Mouse (Mus musculus) intestine, postnatal 0 days (tissue): ENCODE results near the gene Slc9c1. TPM values are rescaled to one million over a fixed set of nuclear protein-coding genes. Genes with fewer than 3 reads are reported as not detected.

ENCODE experiments used
- ATAC-seq: fragments of 200-750 bp; cut with Nextera tagmentation; 2 replicates; pipeline ENCODE4 v1.8.0; 2017; ENCODE audit warnings: mild to moderate bottlenecking, moderate TSS enrichment, moderate library complexity
- H3K27ac ChIP-seq: fragments of 300-500 bp; sonication (generic); 2 replicates; pipeline ENCODE4 v1.5.1; 2014; ENCODE audit warnings: mild to moderate bottlenecking, low read depth, low read length, moderate library complexity
- H3K27me3 ChIP-seq: fragments of 300-500 bp; sonication (generic); replicated peaks from 2 replicates; pipeline ENCODE4 v1.6.1; 2014; ENCODE audit warnings: low read length, mixed read lengths; ENCODE audit not compliant: control insufficient read depth, insufficient read depth
- H3K36me3 ChIP-seq: fragments of 300-500 bp; sonication (generic); 2 replicates; pipeline ENCODE4 v1.6.1; 2014; ENCODE audit warnings: mild to moderate bottlenecking, moderate library complexity; ENCODE audit not compliant: control insufficient read depth, insufficient read depth
- H3K4me1 ChIP-seq: fragments of 300-500 bp; sonication (generic); replicated peaks from 2 replicates; pipeline ENCODE4 v1.6.1; 2014; ENCODE audit warnings: antibody characterized with exemption, low read length, mixed read lengths; ENCODE audit not compliant: control insufficient read depth, insufficient read depth
- H3K4me2 ChIP-seq: fragments of 300-500 bp; sonication (generic); replicated peaks from 2 replicates; pipeline ENCODE4 v1.6.1; 2014; ENCODE audit warnings: low read depth, mild to moderate bottlenecking, moderate library complexity
- H3K4me3 ChIP-seq: fragments of 300-500 bp; sonication (generic); 2 replicates; pipeline ENCODE4 v1.5.1; 2014; ENCODE audit warnings: low read depth, low read length
- H3K9ac ChIP-seq: fragments of 300-500 bp; sonication (generic); 2 replicates; pipeline ENCODE4 v1.6.1; 2014; ENCODE audit warnings: mild to moderate bottlenecking, low read depth, low read length
- H3K9me3 ChIP-seq: fragments of 300-500 bp; sonication (generic); 2 replicates; pipeline ENCODE4 v1.6.1; 2016; ENCODE audit warnings: mixed run types; ENCODE audit not compliant: control insufficient read depth
- CTCF ChIP-seq: sonication (generic); IDR thresholded peaks from 2 replicates; pipeline ENCODE4 v1.5.1; 2016; ENCODE audit warnings: low read depth, mild to moderate bottlenecking, control low read depth, antibody characterized with exemption, moderate library complexity
- WGBS: fragments of 180-500 bp; shearing (Covaris S2); extraction: QIAGEN DNeasy Blood & Tissue Kit; methylation state at CpG from one replicate; pipeline ENCODE4 v1.1.7; 2014; 5-methylcytosine and 5-hydroxymethylcytosine counted together
- polyA plus RNA-seq: library from polyadenylated mRNA; unstranded; fragments of >200 nt; fragmentation: Nextera tagmentation; extraction: Ambion mirVana; gene quantifications from 2 replicates; pipeline ENCODE4 v1.2.1, GENCODE M21; 2015

Gene Slc9c1
- polyA plus RNA-seq, 1 experiment from 2014 or later, result not detected

DNA sequence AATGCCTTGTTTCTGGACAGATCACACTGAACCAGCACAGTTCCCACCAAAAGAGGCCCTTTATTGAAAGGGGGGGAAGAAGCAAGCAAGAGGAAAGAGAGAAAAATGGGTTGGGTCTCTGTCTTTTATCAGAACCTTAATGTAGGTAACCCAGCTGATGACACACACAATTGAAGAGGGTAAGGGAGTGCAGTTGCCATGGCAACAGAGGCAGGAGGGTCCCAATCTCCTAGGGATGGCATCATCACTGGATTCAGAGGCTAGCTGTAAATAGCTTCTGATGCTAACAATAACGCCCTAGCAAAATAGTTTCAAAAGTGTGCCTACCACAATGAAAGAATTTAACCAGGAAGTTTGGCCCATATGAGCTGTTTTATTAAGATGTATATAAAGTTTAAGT lies 58.5 kb downstream of the Slc9c1 start:
- 69% methylated on average over 1 of the region's 1 CpGs for WGBS
- Histone ChIP-seq H3K4me2 (no peak overlapping the region), H3K4me1 (no peaks in the 10 kb centered on the region), H3K27ac (no peak overlapping the region), H3K9ac (no peak overlapping the region), H3K27me3 (no peaks in the 10 kb centered on the region), H3K4me3 (no peak overlapping the region), H3K9me3 (no peaks in the 10 kb centered on the region), H3K36me3 (no peaks in the 10 kb centered on the region)
- ATAC-seq, result no peak
- TF ChIP-seq CTCF, result no peak

DNA sequence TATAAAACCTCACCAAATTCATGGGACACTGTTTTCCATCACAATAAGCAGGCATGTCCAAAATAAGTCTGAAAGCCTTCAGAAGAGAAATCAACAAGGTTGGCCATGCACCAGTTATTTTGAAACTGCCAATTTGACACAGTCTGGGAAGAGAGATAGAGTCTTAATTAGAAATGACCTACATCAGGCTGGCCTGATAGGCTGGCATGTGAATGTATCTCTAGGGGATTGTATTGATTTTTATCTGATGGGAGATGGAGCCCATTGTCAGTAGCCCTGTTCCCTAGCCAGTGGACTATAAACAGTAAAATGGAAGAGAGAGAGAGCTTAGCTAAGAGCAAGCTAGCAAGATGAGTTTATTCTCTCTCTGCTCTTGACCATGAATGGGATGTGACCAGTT lies 60.4 kb downstream of the Slc9c1 start:
- no peaks in the 10 kb centered on the region for H3K4me1 ChIP-seq

DNA sequence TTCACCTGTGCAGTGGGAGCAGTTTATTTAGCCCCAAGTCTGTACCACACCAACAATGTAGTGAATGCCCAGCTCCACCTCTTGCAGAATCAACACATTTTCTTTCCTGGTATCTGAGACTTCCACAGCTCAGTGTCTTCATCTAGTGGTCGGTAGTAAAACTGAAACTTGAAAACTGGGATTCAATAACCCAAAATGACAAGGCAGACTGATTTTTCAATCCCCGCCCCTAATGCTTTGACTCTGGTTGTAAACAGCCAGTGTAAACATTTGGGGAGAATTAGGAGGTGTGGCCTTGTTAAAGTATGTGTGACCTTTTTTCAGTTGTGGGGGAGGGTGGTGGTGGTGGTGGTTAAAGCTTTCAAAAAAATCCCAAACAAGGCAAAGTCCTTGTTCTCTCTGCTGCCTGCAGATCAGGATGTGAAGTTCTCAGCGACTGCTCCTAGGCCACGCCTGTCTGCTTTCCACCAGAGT lies 73.4 kb downstream of the Slc9c1 start:
- ATAC-seq, result peak; percentile 79
- WGBS, result 13% methylated on average over 4 of the region's 4 CpGs
- no peaks in the 10 kb centered on the region for H3K4me1 ChIP-seq
- peak overlapping the region; percentile 24 for H3K4me2 ChIP-seq
- no peak overlapping the region for H3K9ac ChIP-seq
- no peak overlapping the region for H3K4me3 ChIP-seq
- H3K9me3 ChIP-seq, result no peaks in the 10 kb centered on the region
- no peaks in the 10 kb centered on the region for H3K36me3 ChIP-seq
- TF ChIP-seq CTCF, result peak; percentile 94
- no peaks in the 10 kb centered on the region for H3K27me3 ChIP-seq
- peak overlapping the region; percentile 50; the same call in 1 of the 2 replicates for H3K27ac ChIP-seq

More for the DNA sequence above, 60.4 kb downstream of the Slc9c1 start:
- TF ChIP-seq CTCF, result no peak
- ATAC-seq, result no peak
- H3K9ac ChIP-seq, result no peak overlapping the region
- no peak overlapping the region for H3K4me2 ChIP-seq
- H3K36me3 ChIP-seq, result no peaks in the 10 kb centered on the region
- no peaks in the 10 kb centered on the region for H3K9me3 ChIP-seq
- H3K27me3 ChIP-seq, result no peaks in the 10 kb centered on the region
- no peak overlapping the region for H3K27ac ChIP-seq
- no peak overlapping the region for H3K4me3 ChIP-seq

DNA sequence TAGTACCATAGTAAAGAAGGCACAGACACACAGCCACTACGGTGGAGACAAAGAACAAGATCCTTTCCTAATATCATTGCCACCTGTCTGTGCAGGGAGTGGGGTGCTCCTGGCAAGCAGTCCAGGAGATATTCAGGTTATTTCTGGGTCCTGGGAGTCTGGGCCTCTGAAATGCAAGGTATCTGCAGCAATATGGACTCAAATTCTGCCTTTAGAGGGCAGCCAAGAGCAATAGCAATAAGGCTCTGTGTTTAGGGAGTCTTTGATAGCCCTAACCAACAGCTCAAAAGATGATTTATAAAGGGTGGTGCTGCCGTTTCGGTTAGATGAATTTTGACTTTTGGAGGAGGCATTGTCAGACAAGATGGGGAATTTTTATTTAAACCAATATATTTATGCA lies 74.2 kb downstream of the Slc9c1 start:
- Histone ChIP-seq H3K4me3 (no peak overlapping the region), H3K27ac (peak overlapping the region; percentile 50), H3K4me2 (no peak overlapping the region), H3K9ac (no peak overlapping the region), H3K9me3 (no peaks in the 10 kb centered on the region), H3K36me3 (no peaks in the 10 kb centered on the region), H3K4me1 (no peaks in the 10 kb centered on the region), H3K27me3 (no peaks in the 10 kb centered on the region)
- WGBS, result 49% methylated on average over 3 of the region's 3 CpGs
- peak; percentile 87 for TF ChIP-seq CTCF
- no peak for ATAC-seq

DNA sequence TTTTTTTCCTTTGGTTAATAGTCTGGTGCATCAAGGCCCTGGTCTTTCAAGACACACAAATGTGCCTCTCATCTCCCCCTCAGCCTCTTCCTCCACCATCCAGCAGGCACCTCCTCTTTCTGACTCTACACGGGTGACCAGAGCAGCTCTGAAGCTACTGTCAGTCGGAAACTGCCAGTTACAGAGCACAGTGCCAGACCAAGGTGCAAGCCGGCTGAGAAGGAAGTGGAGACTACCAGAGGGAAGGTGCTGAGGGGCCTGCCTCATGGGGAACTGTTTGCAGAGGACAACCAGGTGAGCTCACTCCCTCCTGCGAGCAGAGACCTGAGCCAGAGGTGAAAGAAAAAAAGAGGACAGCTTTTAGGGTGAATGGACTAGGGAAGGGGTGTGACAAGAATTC lies 75.2 kb downstream of the Slc9c1 start, which contains the start of gene Gcsam:
Gene Gcsam, plus strand, starts transcription at position 114 of the 400 bp plus-strand sequence.
- Histone ChIP-seq H3K27ac (peak within 1 kb of the TSS; percentile 50), H3K4me2 (no peak within 1 kb of the TSS), H3K9me3 (no peaks in the 10 kb centered on the region), H3K36me3 (no peaks in the 10 kb centered on the region), H3K27me3 (no peaks in the 10 kb centered on the region), H3K4me3 (no peak within 1 kb of the TSS), H3K4me1 (no peaks in the 10 kb centered on the region), H3K9ac (no peak within 1 kb of the TSS)
- ATAC-seq, result peak; percentile 67
- WGBS, result 31% methylated on average over 4 of the region's 4 CpGs
- no peak for TF ChIP-seq CTCF

DNA sequence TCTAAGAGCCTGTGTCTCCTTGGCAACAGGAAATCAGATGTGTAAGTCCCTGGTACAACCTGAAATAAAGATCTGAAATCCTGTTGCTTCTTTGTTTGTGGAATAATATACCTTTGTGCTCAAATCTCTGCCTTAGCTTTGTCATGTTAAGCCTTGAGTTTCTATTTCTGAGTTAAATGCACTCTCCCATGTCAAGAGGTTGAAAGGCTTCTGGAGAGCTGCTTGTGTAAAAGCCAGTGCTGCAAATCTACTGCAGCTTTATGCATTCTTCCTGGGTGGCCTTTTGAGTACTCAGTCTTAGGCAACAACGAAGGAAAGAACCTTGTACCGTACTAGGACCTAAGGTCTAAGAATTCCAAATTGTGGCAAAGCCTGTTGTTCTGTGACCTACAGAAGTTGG lies 78.1 kb downstream of the Slc9c1 start:
- Histone ChIP-seq H3K4me1 (no peaks in the 10 kb centered on the region), H3K27me3 (no peaks in the 10 kb centered on the region), H3K4me3 (no peak overlapping the region), H3K36me3 (no peaks in the 10 kb centered on the region), H3K9ac (no peak overlapping the region), H3K9me3 (no peaks in the 10 kb centered on the region), H3K4me2 (no peak overlapping the region), H3K27ac (no peak overlapping the region)
- WGBS, result 60% methylated on average over 2 of the region's 2 CpGs
- TF ChIP-seq CTCF, result no peak
- no peak for ATAC-seq

DNA sequence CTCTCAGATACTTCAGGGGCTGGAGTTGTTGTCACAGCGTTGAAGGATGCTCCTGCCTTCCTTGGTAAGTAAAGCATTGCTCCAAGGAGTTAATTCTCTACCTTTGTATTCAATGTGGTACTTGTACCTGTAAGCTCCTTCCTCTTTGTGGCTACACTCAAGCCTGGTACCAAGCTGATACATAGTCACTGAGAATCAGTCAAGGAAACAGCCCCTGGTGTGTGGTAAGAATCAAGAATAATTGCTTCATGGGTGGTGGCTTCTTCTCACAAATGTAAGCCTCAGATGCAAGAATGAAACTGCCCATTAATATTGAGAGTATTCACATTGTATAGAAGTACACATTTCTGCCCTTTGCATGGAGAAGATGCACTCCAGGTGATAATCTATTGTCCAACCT lies 80.8 kb downstream of the Slc9c1 start:
- Histone ChIP-seq H3K4me3 (no peak overlapping the region), H3K4me1 (no peaks in the 10 kb centered on the region), H3K27me3 (no peaks in the 10 kb centered on the region), H3K27ac (no peak overlapping the region), H3K9me3 (no peaks in the 10 kb centered on the region), H3K36me3 (no peaks in the 10 kb centered on the region), H3K9ac (no peak overlapping the region), H3K4me2 (no peak overlapping the region)
- 86% methylated on average over 1 of the region's 1 CpGs for WGBS
- TF ChIP-seq CTCF, result no peak
- no peak for ATAC-seq
